Mouse (Mus musculus): ENCODE measurements at regions not wholly inside any gene's neighbourhood (a gene's known extent, or its start where the extent isn't known, plus 50 kb on each side); places are given as distances from the start of the nearest gene placed in this dataset.

- DNase-seq (ENCODE audit: low spot score), result no peak
These were observed 318.7 kb downstream of the Rnd3 start for GRCm38 (mm10) chr2:50830056-50830720.

- DNase-seq (ENCODE audit: low spot score), result no peak
These were observed 321.8 kb downstream of the Rnd3 start for GRCm38 (mm10) chr2:50827097-50827496.

- no peak for DNase-seq (ENCODE audit: low spot score)
These were observed 322.4 kb downstream of the Rnd3 start for GRCm38 (mm10) chr2:50826537-50826936.

DNA sequence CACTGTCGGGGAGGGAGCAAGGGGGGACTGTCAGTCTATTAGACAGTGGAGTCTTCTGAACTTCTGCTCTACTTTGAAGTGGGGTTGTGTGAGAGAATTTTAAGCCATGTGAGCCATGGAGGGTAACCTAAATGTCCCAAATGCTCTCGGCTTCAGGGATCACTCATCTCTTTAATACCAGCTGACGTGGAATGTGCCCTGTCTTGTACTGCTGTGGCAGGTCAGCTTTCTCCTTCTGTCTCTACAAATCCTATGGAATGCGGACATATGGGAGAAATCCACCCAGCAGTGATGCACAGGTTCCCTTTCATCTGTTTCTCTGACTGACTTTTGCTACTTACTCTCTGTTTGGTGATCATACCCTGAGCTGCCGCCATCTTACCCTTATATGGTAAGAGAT, 323.3 kb downstream of the Rnd3 start:
- DNase-seq (ENCODE audit: low spot score), result no peak

DNA sequence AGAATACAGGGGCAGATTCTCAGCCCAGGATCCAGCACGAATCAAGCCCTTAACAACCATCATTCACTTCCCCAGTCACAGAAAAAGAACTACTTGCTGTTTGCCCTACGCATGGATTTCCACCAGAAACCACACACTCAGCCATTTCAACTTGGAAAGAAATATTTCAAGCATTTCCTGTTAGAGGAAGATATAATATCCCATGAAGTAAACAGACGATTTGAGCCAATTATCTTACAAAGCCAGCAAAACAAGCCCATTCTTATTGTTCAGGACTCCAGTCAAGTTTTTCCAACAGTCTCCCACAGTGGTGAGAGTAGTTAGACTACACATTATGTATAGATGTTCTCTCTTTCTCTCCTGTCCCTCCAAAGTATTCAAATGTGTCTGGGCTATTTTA, 324.1 kb downstream of the Rnd3 start:
- DNase-seq (ENCODE audit: low spot score), result no peak

- no peak for DNase-seq (ENCODE audit: low spot score)
These were observed 326.2 kb downstream of the Rnd3 start for GRCm38 (mm10) chr2:50822738-50823137.

GRCm38 (mm10) chr2:50819305-50819665, 329.6 kb downstream of the Rnd3 start:
- no peak for DNase-seq (ENCODE audit: low spot score)

DNA sequence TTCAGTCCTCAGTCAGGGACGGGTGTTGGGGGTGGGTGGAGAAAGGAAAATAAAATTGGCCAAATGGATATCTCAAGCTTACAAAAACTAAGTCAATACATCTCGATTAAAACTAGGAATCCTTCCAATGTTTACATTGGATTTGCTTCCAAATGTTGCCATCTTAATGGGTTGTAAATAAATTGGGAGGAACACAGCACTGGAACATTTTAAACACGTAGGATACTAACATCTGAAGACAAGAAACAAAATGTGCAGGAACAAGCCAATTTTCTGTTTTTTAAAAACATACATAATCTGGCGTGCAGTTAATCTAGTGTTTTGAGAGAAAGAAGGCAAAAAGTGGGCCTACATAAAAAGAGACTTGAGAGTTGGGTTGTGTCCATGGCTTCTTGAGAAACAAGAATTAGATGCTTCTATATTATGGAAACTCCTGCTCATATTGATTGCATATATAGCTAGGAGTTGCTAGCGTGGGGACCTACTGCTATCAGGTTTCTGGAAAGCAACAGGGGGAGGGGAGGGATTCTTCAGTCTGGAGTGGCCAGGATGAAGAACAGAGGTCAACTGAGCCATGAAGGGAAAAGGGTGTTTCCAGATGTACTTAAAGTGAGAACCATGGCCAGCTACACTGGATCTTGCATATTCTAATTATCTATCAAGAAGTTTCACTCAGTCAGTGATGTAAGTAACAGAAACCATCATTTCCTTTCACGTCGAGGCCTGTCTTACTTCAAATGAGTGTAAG, 330.2 kb downstream of the Rnd3 start:
- DNase-seq (ENCODE audit: low spot score), result no peak

- DNase-seq (ENCODE audit: low spot score), result no peak
These were observed 332.5 kb downstream of the Rnd3 start for GRCm38 (mm10) chr2:50816364-50816763.

GRCm38 (mm10) chr2:50815541-50815940, 333.4 kb downstream of the Rnd3 start:
- DNase-seq (ENCODE audit: low spot score), result no peak

- no peak for DNase-seq (ENCODE audit: low spot score)
These were observed 335.1 kb downstream of the Rnd3 start for GRCm38 (mm10) chr2:50813568-50814461.

DNA sequence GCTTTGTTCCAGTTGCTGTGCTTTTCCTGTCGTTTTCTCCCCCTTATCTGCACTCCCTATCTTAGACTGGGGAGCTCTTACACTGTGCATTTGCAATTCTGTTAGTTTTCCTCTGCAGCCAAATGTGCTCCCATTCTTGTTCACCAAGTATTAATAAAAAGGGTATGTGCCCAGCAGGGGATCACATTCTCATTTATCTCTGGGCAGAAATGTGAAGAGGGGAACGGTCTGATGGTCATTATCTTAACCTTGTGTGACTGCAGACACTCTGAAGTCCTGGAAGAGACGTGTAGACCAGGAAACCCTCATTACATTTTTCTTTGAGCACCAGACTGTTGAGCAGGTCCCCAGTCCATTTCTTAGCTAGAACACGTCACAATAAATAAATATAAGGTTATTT, 336.6 kb downstream of the Rnd3 start:
- no peak for DNase-seq (ENCODE audit: low spot score)

- no peak for DNase-seq (ENCODE audit: low spot score)
These were observed 338.4 kb downstream of the Rnd3 start for GRCm38 (mm10) chr2:50810336-50811066.

- no peak for DNase-seq (ENCODE audit: low spot score)
These were observed 339.1 kb downstream of the Rnd3 start for GRCm38 (mm10) chr2:50809823-50810222.

- no peak for DNase-seq (ENCODE audit: low spot score)
These were observed 341.6 kb downstream of the Rnd3 start for GRCm38 (mm10) chr2:50807162-50807960.

DNA sequence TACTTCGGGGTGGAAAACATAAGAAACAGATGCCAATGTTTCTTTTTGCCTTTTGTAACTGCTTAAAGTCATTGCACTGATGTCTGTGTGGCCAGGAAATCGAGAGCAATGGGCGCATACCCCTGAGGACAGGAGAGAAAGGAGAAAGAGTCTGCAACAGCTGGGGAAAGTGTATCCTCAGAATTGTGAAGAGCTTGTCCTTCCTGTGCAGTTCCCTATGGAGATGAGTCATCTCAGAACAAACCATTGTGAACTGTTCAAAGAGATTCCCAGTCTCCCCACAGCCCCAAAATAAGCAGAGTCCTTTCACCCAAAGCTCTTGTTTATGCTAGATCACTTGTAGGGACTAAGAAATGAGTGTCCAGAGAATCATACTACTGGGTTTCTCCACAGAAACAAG, 343.3 kb downstream of the Rnd3 start:
- DNase-seq (ENCODE audit: low spot score), result no peak

DNA sequence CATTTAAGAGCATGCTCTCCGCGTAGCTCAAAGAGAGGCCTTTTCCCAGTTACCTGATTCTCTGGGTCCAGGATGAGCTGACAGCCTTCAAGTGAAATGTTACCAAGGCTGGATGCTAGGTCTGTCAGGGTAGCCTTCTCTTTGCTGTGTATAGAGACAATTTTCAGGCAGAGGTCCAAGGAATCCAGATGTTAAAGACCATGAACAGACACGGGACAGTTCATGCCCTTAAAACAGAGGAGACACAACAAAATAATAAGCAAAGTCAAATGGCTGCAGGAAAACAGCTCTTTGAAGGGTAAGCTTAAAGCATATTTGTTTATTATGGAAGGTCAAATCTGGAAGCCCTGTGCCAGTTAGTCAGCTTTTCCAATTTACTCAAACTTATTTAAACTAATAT, 352.8 kb downstream of the Rnd3 start:
- no peak for DNase-seq (ENCODE audit: low spot score)

GRCm38 (mm10) chr2:50793616-50794015, 355.3 kb downstream of the Rnd3 start:
- DNase-seq (ENCODE audit: low spot score), result no peak

DNA sequence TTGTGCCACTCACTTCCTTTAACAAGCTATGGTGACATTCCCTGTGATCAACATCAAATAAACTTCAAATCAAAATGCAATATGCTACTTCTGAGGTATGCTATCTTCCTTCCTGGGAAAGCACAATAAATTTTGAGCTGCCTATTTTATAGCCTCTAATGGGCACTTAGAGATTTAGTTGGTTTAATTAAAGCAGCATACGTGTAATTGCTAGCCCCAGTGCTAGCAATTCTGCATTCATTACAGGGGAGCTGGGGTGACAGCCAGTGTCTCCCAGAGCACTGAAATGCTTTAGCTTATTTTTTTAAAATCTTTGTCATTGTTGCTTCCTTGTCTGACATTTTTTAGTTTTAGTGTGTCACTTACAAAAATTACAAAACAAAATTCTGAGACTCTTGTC, 355.8 kb downstream of the Rnd3 start:
- DNase-seq (ENCODE audit: low spot score), result no peak

DNA sequence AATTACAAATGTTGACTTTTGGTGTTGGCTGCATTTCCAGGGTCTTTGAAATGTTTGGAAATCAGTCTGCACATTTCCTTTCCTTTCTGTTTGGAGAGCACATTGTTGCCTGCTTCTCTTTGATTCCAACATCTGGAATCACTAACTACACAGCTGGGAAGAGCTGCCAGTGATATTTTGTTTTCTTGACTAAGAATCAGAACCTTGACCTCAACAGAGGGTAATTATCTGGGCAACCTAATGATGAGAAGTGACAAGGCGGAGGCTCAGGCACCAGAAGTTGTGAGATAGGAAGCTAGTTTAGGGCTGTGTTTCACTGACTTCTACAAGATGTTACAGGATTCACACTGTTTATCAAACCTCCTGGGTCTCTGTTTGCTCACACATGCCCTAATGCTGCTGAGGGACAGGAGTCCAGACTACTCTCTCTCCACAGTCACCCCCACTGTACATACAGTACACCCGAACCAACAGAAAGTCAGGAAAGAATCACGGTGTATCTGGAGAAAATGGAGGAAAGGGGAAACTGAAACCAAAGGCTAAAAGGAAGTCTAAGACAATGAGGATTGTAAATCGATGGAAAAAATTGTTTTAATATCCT, 359.8 kb downstream of the Rnd3 start:
- no peak for DNase-seq (ENCODE audit: low spot score)

DNA sequence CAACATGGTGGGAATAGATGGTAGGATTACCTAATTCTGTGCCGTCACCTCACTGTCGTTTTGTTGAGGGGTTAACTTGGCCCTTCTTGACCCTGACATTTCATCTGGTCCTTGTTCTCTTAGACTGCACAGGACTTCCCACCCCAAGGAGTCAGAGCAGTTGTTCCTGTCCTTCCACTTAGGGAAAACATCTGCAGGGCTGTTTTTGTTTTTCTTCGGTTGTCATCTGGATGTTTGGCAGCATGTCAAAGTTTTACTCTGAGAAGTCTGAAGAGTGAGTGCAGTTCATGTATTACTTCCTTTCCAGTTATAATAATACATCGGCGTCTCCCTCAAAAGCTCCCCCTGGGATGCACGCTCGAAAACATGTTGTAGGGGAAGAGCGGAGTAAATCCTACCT, 376.8 kb downstream of the Rnd3 start:
- DNase-seq (ENCODE audit: low spot score), result no peak
